Mouse (Mus musculus) forebrain, postnatal 0 days (tissue): ENCODE data around the gene Trmt11. TPM values are rescaled to one million over a fixed set of nuclear protein-coding genes. Genes with fewer than 3 reads are reported as not detected.
A peak's percentile ranks its signal among the peaks of the same experiment; 100 is the strongest.
"Not testable (repeated sequence)": the region's sequence is repeated elsewhere in the genome, so short reads cannot be mapped to it uniquely, and the experiment has no call there.

Experiments used
- ATAC-seq: fragments of 200-750 bp; cut with Nextera tagmentation; 2 replicates; pipeline ENCODE4 v1.8.0; 2017; ENCODE audit warnings: mild to moderate bottlenecking, moderate library complexity
- DNase-seq: peaks from one replicate; pipeline ENCODE4 v3.0.0-alpha.2; 2015
- H3K27ac ChIP-seq: fragments of 300-500 bp; sonication (generic); 2 replicates; pipeline ENCODE4 v1.5.1; 2014; ENCODE audit warnings: low read depth, mild to moderate bottlenecking, antibody characterized with exemption, low read length, moderate library complexity, mixed read lengths
- H3K27me3 ChIP-seq: fragments of 300-500 bp; sonication (generic); 2 replicates; pipeline ENCODE4 v1.6.1; 2014; ENCODE audit warnings: mild to moderate bottlenecking, low read length, mixed read lengths; ENCODE audit not compliant: insufficient read depth
- H3K36me3 ChIP-seq: fragments of 300-500 bp; sonication (generic); 2 replicates; pipeline ENCODE4 v1.6.1; 2014; ENCODE audit warnings: mild to moderate bottlenecking, moderate library complexity; ENCODE audit not compliant: insufficient read depth
- H3K4me1 ChIP-seq: fragments of 300-500 bp; sonication (generic); 2 replicates; pipeline ENCODE4 v1.6.1; 2014; ENCODE audit warnings: antibody characterized with exemption; ENCODE audit not compliant: insufficient read depth
- H3K4me2 ChIP-seq: fragments of 300-500 bp; sonication (generic); 2 replicates; pipeline ENCODE4 v1.6.1; 2014; ENCODE audit warnings: low read depth, mild to moderate bottlenecking, moderate library complexity
- H3K4me3 ChIP-seq: fragments of 300-500 bp; sonication (generic); 2 replicates; pipeline ENCODE4 v1.5.1; 2014; ENCODE audit warnings: low read depth, low read length, mixed read lengths
- H3K9ac ChIP-seq: fragments of 300-500 bp; sonication (generic); 2 replicates; pipeline ENCODE4 v1.6.1; 2014; ENCODE audit warnings: mild to moderate bottlenecking
- H3K9me3 ChIP-seq: fragments of 300-500 bp; sonication (generic); 2 replicates; pipeline ENCODE4 v1.6.1; 2016; ENCODE audit warnings: low read length
- CTCF ChIP-seq: sonication (generic); IDR thresholded peaks from 2 replicates; pipeline ENCODE4 v1.5.1; 2016; ENCODE audit warnings: antibody characterized with exemption, control low read depth, low read depth
- WGBS: fragments of 180-500 bp; shearing (Covaris S2); extraction: QIAGEN DNeasy Blood & Tissue Kit; methylation state at CpG from one replicate; pipeline ENCODE4 v1.1.7; 2014; 5-methylcytosine and 5-hydroxymethylcytosine counted together
- polyA plus RNA-seq: library from polyadenylated mRNA; unstranded; fragments of >200 nt; fragmentation: Nextera tagmentation; extraction: Ambion mirVana; gene quantifications from 2 replicates; pipeline ENCODE4 v1.2.1, GENCODE M21; 2015
- total RNA-seq: library from RNA; depleted of rRNA; stranded (reverse); fragments of >200 nt; gene quantifications from 2 replicates; pipeline ENCODE4 v1.2.3, GENCODE M21; 2014

Trmt11 gene
- total and polyA plus RNA-seq, 2 experiments from 2014 or later = 13.9 to 19.9 TPM

GRCm38 (mm10) chr10:30555686-30556578 lies 44.6 kb downstream of the Trmt11 start:
- H3K9ac ChIP-seq = no peak overlapping the region
- H3K36me3 ChIP-seq = peaks cover 25% of the 10 kb centered on the region
- no peaks in the 10 kb centered on the region for H3K4me1 ChIP-seq
- H3K27ac ChIP-seq = no peak overlapping the region
- no peak for DNase-seq
- WGBS = 96% methylated on average over 11 of the region's 11 CpGs
- no peak for ATAC-seq
- no peaks in the 10 kb centered on the region for H3K9me3 ChIP-seq
- H3K27me3 ChIP-seq = no peaks in the 10 kb centered on the region
- no peak for TF ChIP-seq CTCF
- H3K4me3 ChIP-seq = no peak overlapping the region
- H3K4me2 ChIP-seq = no peak overlapping the region

- Histone ChIP-seq H3K4me3 (no peak overlapping the region), H3K4me1 (no peaks in the 10 kb centered on the region), H3K36me3 (peaks cover 26% of the 10 kb centered on the region), H3K27me3 (no peaks in the 10 kb centered on the region), H3K4me2 (no peak overlapping the region), H3K27ac (no peak overlapping the region), H3K9me3 (no peaks in the 10 kb centered on the region), H3K9ac (no peak overlapping the region)
- ATAC-seq (no peak), DNase-seq (no peak)
- no peak for TF ChIP-seq CTCF
- 100% methylated on average over 1 of the region's 1 CpGs for WGBS
Measured at GRCm38 (mm10) chr10:30552377-30552776, 48.2 kb downstream of the Trmt11 start.

GRCm38 (mm10) chr10:30549974-30550373 lies 50.6 kb downstream of the Trmt11 start:
- Histone ChIP-seq H3K4me3 (no peak overlapping the region), H3K27me3 (no peaks in the 10 kb centered on the region), H3K4me1 (no peaks in the 10 kb centered on the region), H3K9ac (no peak overlapping the region), H3K36me3 (peaks cover 25% of the 10 kb centered on the region), H3K27ac (no peak overlapping the region), H3K4me2 (no peak overlapping the region), H3K9me3 (no peaks in the 10 kb centered on the region)
- DNase-seq (no peak), ATAC-seq (no peak)
- no peak for TF ChIP-seq CTCF
- WGBS = 87% methylated on average over 3 of the region's 3 CpGs

- no peak overlapping the region for H3K4me3 ChIP-seq
- DNase-seq = no peak
- H3K4me2 ChIP-seq = no peak overlapping the region
- H3K4me1 ChIP-seq = no peaks in the 10 kb centered on the region
- H3K27ac ChIP-seq = no peak overlapping the region
- no peak for TF ChIP-seq CTCF
- no peak overlapping the region for H3K9ac ChIP-seq
- 86% methylated on average over 5 of the region's 5 CpGs for WGBS
- peaks cover 14% of the 10 kb centered on the region for H3K36me3 ChIP-seq
- H3K27me3 ChIP-seq = no peaks in the 10 kb centered on the region
- ATAC-seq = 0 out of 2 replicates have a peak, but pooled peaks have one; percentile 5
- no peaks in the 10 kb centered on the region for H3K9me3 ChIP-seq
Measured at GRCm38 (mm10) chr10:30538538-30538815, 62.1 kb downstream of the Trmt11 start.

GRCm38 (mm10) chr10:30537734-30538537 lies 62.6 kb downstream of the Trmt11 start:
- DNase-seq = peak; percentile 76
- 58% methylated on average over 10 of the region's 10 CpGs for WGBS
- Histone ChIP-seq H3K36me3 (peaks cover 14% of the 10 kb centered on the region), H3K4me3 (no peak overlapping the region), H3K9ac (no peak overlapping the region), H3K27ac (no peak overlapping the region), H3K9me3 (no peaks in the 10 kb centered on the region), H3K27me3 (no peaks in the 10 kb centered on the region), H3K4me1 (no peaks in the 10 kb centered on the region), H3K4me2 (no peak overlapping the region)
- peak; percentile 87 for ATAC-seq
- TF ChIP-seq CTCF = peak; percentile 82

- not testable (repeated sequence) for H3K4me2 ChIP-seq, H3K27me3 ChIP-seq, H3K27ac ChIP-seq, H3K9me3 ChIP-seq, H3K4me3 ChIP-seq, DNase-seq, H3K4me1 ChIP-seq, H3K9ac ChIP-seq, ATAC-seq
- H3K36me3 ChIP-seq = peaks cover 14% of the 10 kb centered on the region
- 98% methylated on average over 7 of the region's 7 CpGs for WGBS
Measured at GRCm38 (mm10) chr10:30535930-30536329, 64.6 kb downstream of the Trmt11 start.

- ATAC-seq (no peak), DNase-seq (no peak)
- 93% methylated on average over 1 of the region's 1 CpGs for WGBS
- Histone ChIP-seq H3K27me3 (no peaks in the 10 kb centered on the region), H3K4me2 (no peak overlapping the region), H3K9me3 (no peaks in the 10 kb centered on the region), H3K36me3 (no peaks in the 10 kb centered on the region), H3K9ac (no peak overlapping the region), H3K4me3 (no peak overlapping the region), H3K4me1 (no peaks in the 10 kb centered on the region), H3K27ac (no peak overlapping the region)
- TF ChIP-seq CTCF = no peak
Measured at GRCm38 (mm10) chr10:30527122-30527521, 73.4 kb downstream of the Trmt11 start.
